Mouse (Mus musculus): Measurements from ENCODE around the gene R3hdm1. TPM values are rescaled to one million over a fixed set of nuclear protein-coding genes. Genes with fewer than 3 reads are reported as not detected.

The R3hdm1 gene
- total RNA-seq, 2 experiments from 2014 or later: 209 to 228 TPM

DNA sequence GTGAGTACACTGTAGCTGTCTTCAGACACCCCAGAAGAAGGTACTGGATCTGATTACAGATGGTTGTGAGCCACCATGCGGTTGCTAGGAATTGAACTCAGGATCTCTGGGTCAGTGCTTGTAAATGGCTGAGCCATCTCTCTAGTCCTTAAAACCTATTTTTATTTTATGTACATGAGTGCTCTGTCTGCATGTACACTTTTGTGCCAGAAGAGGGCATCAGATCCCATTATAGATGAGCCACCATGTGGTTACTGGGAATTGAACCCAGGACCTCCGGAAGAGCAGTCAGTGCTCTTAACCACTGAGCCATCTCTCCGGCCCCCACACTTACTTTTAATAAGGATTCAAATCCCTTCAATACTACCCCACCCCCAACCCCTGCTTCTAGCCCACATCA lies 179.8 kb downstream of the R3hdm1 start:
- DNase-seq: no peak
- intact Hi-C loops (cut with DNase I): no loop called here

DNA sequence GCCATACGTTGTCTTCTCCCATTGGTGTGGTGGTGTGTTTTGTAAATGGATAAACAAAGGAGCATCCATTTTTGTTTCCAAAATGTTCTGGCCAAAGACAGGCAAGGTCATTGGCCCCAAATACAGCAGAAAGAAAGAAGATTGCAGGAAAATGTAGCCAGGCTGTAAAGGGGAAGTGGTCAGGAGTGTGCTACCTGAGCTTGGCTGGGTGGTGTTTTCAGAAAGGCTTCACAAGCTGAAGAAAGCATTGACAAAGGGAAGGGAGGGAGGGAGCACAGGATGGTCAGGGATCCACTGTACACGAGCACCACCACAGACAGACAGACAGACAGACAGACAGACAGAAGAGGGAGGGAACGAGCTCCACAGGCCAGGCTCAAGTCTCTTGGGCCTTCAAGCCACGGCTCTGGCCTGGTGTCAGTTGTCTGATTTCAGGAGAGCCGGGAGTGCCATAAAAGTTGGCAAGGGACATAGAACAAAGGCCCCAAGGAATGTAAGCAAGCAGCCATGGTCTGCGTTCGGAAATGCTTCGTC lies 181.1 kb downstream of the R3hdm1 start:
- no peak for DNase-seq
- intact Hi-C loops (cut with DNase I): no loop called here

DNA sequence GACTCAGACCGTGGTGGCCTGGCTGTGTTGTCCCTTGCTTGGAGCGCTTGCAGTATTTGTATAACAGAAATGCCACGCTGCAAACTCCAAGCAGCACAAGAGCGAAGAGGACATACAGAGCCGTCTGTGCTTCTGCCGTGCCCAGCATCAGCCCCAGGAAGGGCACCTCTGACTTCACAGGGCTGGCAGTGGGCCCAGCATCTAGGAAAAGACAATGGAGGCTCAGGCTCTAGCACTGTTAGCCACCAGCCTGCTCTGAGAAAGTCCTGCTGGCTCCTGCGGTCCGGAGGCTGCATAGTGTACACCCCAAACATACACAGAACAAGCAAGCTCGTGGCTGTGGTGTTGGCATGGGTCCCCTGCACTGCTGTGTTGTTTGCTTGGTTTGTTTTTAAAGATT lies 182.0 kb downstream of the R3hdm1 start:
- intact Hi-C loops (cut with DNase I): no loop called here

More for the DNA sequence above, 182.0 kb downstream of the R3hdm1 start:
- DNase-seq: peak; percentile 37

Small RNAs within 50 kb of the gene (microRNA-seq; reads per million reads assigned to microRNA genes)
- 15,066 reads per million, percentile 96 among the genes with 10 or more reads in this experiment for gene Mir128-1

Other genes with a start within 250 kb of the R3hdm1 start
- 1 to 10 TPM; 1.3 to 1.8 TPM for gene Map3k19, start 248.3 kb upstream of the R3hdm1 start, total RNA-seq (2021)
- 10 to 100 TPM; 33.0 to 33.1 TPM for gene Rab3gap1, start 234.5 kb upstream of the R3hdm1 start, total RNA-seq (2021)
- 10 to 100 TPM in 1 of 2 experiments, 1 to 10 TPM in 1; 8.4 to 11.0 TPM for gene Zranb3, start 254 bp upstream of the R3hdm1 start, total RNA-seq (2021)
- 10 to 100 TPM; 56.1 to 63.0 TPM for gene Ubxn4, start 140.7 kb downstream of the R3hdm1 start, total RNA-seq (2021)
- 1 to 10 TPM in 1 of 2 experiments, under 1 TPM in 1; 0.79 to 1.0 TPM for gene Lct, start 225.0 kb downstream of the R3hdm1 start, total RNA-seq (2021)